Mouse (Mus musculus) kidney, adult 9 months (tissue): ENCODE measurements at regions not wholly inside any gene's neighbourhood (a gene's known extent, or its start where the extent isn't known, plus 50 kb on each side); places are given as distances from the start of the nearest gene placed in this dataset.

Experiments used
- DNase-seq: peaks from one replicate; pipeline ENCODE4 v3.0.0; 2022

- DNase-seq = no peak
Observed at GRCm38 (mm10) chr1:121177908-121178311, 154.5 kb downstream of the Insig2 start.

- DNase-seq = peak; percentile 3
Observed at GRCm38 (mm10) chr1:121178611-121179245, 153.7 kb downstream of the Insig2 start.

GRCm38 (mm10) chr1:121180273-121181030 is 151.9 kb downstream of the Insig2 start:
- DNase-seq = peak; percentile 77

- DNase-seq = no peak
Observed at GRCm38 (mm10) chr1:121188895-121189294, 143.5 kb downstream of the Insig2 start.

- DNase-seq = no peak
Observed at GRCm38 (mm10) chr1:121194800-121195199, 137.6 kb downstream of the Insig2 start.

- DNase-seq = peak; percentile 3
Observed at GRCm38 (mm10) chr1:121215843-121216242, 116.5 kb downstream of the Insig2 start.

- no peak for DNase-seq
Observed at GRCm38 (mm10) chr1:121224250-121224649, 108.1 kb downstream of the Insig2 start.

GRCm38 (mm10) chr1:121226466-121227232 is 105.7 kb downstream of the Insig2 start:
- no peak for DNase-seq

GRCm38 (mm10) chr1:121227233-121227594 is 105.2 kb downstream of the Insig2 start:
- DNase-seq = no peak

- no peak for DNase-seq
Observed at GRCm38 (mm10) chr1:121243576-121243975, 88.8 kb downstream of the Insig2 start.

- DNase-seq = no peak
Observed at GRCm38 (mm10) chr1:121247556-121247955, 84.8 kb downstream of the Insig2 start.

GRCm38 (mm10) chr1:121249081-121249480 is 83.3 kb downstream of the Insig2 start:
- DNase-seq = peak; percentile 11

- no peak for DNase-seq
Observed at GRCm38 (mm10) chr1:121250686-121251085, 81.7 kb downstream of the Insig2 start.

- DNase-seq = no peak
Observed at GRCm38 (mm10) chr1:121252056-121252455, 80.3 kb downstream of the Insig2 start.

- DNase-seq = no peak
Observed at GRCm38 (mm10) chr1:121254196-121254595, 78.2 kb downstream of the Insig2 start.
